Mouse (Mus musculus) embryonic fibroblast, embryonic 13.5 days (primary cell): ENCODE measurements around the gene Gpc3.

Source experiments
- CTCF ChIP-seq: IDR thresholded peaks from 2 replicates; pipeline ENCODE4 v1.5.1; 2011; ENCODE audit warnings: mild to moderate bottlenecking, control low read depth, low read length, moderate library complexity, borderline replicate concordance; ENCODE audit not compliant: insufficient read depth
- POLR2A ChIP-seq: IDR thresholded peaks from 2 replicates; pipeline ENCODE4 v1.6.1; 2011; ENCODE audit warnings: low read depth, mild to moderate bottlenecking, control low read depth, low read length, moderate library complexity

- TF ChIP-seq CTCF, result no peak
- no peak for TF ChIP-seq POLR2A
Observed at GRCm38 (mm10) chrX:52352981-52353380, 260.8 kb downstream of the Gpc3 start.
